Mouse (Mus musculus) T-helper 2 cell (primary cell): Measurements from ENCODE around the gene Acoxl.

Source experiments
- in situ Hi-C: fragments of 300-600 bp; cut with MboI, MseI; formaldehyde crosslinking; loops from one replicate; pipeline ENCODE4 v1.15.1; 2025; ENCODE audit warnings: high pct_unique_total_duplicates

The Acoxl gene

DNA sequence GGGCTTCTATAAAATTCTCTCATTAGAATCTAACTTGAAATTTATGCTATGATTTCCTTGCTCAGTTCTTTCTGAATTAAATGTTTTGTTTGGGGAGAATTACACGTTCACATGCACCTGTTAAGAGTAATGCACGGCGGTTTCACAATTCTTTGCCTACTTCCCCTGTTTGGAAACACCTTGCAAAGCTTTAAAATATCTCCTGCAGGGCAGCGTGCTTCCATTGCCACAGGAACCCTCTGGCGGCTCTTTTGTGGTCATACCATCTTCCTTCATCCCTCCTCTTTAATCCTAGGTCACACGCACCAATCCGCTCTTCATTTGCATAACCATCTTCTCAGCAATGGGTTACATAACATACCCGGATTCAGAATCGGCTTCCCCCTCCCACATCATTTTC is 272.9 kb downstream of the Acoxl start:
- in situ Hi-C loops, result no loop called here

DNA sequence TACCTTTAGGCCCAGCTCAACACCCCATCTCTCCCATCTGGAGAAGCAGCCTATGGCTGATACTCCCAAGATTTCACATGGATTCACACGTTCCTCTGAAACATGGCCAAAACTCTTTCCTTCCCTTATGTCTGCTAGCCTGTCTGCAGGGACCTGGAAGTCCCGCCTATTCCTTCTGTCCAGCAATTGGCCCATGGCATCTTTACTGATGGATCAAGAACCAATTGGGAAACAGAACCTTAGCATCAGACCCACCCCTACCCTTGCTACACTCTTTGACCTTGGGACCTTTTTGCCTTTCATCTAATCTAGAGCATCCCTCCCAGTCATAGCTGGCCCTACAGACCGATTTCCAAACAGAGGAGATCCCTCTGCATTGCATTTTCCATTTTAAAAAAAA is 275.9 kb downstream of the Acoxl start:
- in situ Hi-C loops, result no loop called here

DNA sequence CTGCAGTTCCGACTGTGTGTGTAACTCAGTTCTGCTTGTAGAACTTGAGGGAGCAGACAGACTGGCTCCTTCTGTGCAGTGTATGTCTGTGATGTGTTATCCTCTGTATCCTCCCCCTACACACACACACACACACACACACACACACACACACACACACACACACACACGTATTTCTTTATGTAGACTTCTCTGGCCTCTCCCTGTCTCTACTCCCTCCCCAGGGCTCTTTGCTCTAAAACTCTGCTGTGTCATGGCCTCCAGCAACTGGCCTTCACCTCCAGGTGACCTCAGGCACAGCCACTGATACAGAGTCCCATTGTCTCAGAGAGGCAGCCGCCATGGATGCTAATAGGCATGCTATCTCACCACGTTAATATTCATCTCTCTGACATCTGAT is 276.9 kb downstream of the Acoxl start:
- in situ Hi-C loops, result no loop called here

DNA sequence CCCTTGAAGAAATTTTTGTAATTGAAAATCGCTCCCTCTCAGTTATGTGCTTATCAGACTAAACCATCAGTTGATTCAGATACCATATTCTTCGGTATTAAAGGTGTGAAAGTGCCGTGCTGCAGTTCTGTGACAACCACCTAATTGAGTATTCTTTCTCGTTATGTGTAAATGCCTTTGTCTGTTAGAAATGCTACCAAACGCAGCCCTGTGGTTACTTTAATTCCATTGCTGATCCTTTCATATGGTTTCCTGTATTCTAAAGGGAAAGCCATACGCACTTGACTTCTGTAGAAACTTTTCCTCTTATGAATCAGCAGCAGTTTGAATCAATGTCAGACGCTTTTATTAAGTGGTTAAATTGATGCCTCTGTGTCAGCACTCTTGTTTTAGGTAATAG is 278.9 kb downstream of the Acoxl start:
- in situ Hi-C loops, result no loop called here

- in situ Hi-C loops, result no loop called here
Measured at GRCm38 (mm10) chr2:128118971-128119370, 280.3 kb downstream of the Acoxl start.

DNA sequence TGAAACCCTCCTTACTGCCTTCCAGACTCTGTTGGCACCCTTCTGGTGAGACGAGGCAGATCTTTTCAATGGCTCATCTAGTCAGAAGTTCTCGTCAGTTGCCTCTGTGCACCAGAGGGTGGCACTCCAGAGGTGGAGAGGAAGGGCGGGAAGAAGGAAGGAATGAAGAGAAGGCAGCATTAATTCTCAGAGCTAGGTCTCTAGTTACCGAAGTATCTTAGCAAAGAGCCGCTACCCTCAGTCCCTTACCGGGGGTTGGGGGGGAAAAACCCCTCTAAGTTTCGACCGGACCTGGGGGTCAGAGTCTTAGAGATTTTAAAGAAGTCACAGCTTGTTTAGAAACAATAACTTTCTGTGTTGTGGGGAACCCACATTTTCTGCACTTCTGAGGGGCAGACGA is 283.8 kb downstream of the Acoxl start:
- in situ Hi-C loops, result loop anchor here (5.0 kb wide), 2 partner anchors 235 to 270 kb away; no protein-coding TSS in a partner anchor

DNA sequence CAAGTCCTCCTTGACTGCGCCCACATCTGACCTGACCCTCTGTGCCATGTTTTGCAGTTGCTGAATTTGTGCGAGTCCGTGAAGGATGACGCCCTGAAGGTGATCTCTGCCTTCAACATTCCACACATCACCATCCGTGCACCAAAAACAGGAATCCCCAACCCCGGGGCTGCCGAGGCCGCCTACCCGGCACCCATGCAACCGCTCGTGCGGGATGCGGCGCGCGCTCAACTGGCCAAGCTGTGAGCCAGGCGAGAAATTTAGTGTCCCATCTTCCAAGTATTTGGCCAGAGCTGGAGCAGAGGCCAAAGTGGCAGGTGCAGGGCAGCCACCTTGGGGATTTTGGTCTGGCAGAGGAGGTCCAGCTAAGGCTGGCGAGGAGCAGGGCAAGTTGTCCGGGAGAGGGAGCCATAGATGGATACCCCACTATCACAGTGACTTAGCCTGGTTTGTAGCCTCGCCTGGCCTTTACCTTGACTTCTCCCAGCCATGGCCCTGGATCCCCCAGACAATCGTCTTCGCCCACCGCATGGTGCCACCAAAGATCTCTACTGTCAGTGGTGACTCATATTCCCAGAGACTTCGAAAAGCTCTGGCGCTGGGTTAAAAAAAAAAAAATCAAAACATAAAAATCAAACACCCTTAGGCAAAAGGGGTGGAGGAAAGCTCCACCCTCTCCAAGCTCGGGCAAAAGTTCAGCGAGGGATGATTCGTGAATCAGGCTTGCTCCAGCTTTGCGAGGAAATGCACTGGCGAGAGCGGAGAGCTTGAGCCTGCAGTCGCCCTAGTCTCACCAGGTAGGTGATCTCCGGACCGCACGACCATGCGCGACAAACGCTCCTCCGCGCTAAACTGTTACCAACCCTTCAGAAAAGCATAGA is 284.5 kb downstream of the Acoxl start:
- in situ Hi-C loops, result loop anchor here (5.0 kb wide), 2 partner anchors 236 to 269 kb away; no protein-coding TSS in a partner anchor

DNA sequence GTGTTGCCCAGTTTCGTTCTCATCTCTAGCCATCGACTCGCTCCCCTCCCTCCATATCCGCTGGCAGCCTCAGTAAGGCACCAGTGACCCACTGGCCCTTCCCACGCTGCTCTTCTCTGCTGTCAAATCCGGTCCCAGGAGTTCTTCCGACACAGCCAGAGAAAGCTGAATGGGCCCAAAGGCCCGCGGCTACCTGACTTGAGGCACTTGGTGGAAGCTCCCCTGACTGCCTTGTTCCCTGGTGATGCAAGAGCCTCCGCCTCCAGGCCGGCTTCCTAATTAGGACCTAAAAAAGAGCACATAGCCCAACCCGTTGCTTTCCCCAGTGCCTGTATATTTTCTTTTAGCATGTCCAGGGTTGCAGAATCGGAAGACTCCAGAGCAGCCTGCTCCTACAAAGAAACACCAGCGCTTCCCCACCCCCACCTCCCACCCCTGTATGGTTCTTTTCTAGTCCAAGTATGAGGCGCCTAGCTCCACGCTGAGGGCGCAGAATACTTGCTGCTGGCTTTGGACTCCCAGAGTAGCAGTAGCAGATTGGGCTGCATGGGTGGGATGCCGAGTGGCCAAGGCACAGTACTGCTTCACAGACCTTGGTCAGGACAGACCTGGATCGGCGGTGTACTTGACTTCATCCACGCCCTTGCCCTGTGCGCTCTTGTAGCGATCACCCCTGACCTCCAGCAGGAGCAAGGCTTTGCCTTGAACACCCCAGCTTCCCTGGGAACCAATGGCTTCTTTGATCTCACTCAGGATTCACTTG is 285.4 kb downstream of the Acoxl start:
- in situ Hi-C loops, result loop anchor here (5.0 kb wide), 2 partner anchors 237 to 268 kb away; no protein-coding TSS in a partner anchor

GRCm38 (mm10) chr2:128124693-128125092 is 286.0 kb downstream of the Acoxl start:
- in situ Hi-C loops, result loop anchor here (5.0 kb wide), 2 partner anchors 237 to 268 kb away; no protein-coding TSS in a partner anchor

DNA sequence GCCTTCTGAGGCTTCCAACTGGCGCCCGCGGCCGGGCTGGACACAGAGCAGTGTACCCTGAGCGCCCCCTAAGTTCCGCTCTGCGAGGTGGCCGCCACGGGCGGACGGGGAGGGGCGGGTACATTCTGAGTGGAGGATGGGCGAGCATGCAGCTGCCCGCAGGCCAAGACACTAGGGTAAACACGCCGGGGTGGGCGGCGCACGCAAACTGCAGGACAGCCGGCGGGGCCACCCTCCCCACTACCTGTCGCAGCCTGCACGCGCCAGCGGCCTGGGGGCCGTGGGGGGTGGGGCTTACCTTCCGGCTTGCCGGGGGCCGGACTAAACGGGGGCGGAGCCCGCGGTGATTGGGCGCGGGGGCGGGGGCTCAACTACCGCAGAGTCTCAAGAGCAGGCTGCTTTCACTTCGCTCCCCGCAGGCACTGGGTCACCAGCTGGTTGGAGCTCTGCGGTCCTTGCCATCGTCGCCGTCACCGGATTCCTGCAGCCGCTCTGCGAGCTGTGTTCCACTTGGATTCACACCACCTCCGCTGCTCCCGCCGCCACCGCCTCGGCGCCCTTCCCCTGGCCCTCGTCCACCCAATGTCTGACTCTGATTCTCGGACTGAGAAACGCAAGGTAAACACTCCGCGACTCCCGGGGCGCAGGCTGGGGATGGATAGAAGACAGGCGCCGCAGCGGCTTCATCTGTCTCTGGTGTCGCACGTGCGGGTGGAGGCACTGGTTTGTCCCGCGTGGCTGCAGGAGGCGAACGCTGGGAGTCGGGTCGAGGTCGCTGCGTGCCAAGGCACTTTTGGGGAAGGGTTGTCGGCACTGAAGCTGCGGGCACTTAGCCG is 287.2 kb downstream of the Acoxl start, which contains the start of gene Bcl2l11:
Gene Bcl2l11 (plus strand): TSS at position 404 of the 836 bp plus-strand sequence.
- in situ Hi-C loops, result no loop called here

DNA sequence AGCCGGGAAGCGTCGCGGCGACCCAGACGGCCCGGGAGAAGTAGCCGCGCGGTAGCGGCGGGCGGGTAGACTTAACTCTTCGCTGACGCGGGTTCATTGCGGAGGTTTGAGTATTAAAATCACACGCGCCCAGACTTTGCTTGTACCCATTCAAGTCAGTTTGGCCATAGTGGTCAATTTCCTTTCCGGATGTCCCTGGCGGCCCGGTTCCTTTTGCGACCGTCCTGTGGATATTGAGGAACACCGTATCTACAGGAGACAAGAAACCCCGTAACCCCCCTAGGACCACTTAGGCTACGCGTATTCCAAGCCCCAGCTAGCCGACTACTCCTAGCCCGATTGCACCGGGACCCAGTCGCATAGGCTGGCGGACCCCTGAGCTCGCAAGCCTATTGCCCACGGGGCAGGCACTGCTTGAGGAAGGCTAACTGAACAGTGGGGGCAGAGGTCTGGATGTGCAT is 287.9 kb downstream of the Acoxl start:
- in situ Hi-C loops, result no loop called here

- in situ Hi-C loops, result no loop called here
Measured at GRCm38 (mm10) chr2:128127121-128127671, 288.5 kb downstream of the Acoxl start.

DNA sequence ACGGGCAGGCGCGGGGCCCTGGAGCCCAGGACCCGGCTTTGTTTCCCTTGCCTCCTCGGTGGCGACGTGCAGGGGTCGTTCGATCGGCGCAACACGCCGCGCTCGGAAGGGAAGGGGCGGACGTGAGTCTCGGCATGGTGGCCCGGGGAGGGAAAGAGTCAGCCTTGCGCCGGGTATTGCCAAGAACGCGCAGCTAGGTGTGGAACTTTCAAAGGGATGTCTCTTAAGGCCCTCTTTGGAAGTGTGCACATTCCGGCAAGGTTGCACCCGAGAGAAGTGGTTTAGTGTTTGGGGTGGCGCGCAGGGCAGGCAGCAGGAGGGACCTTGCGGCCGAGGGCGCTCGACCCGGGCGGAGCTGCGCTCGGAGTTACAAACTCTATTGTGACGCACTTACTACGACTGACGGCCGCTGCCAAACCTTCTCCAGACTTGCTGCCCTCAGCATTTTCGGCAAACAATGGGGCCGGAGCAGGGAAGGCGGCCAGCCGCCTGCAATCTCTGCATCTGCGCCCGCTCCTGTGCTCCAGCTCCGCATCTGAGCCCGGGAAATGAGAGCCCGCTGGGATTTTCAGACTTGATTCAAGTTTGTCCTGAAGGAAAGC is 289.1 kb downstream of the Acoxl start:
- in situ Hi-C loops, result no loop called here

DNA sequence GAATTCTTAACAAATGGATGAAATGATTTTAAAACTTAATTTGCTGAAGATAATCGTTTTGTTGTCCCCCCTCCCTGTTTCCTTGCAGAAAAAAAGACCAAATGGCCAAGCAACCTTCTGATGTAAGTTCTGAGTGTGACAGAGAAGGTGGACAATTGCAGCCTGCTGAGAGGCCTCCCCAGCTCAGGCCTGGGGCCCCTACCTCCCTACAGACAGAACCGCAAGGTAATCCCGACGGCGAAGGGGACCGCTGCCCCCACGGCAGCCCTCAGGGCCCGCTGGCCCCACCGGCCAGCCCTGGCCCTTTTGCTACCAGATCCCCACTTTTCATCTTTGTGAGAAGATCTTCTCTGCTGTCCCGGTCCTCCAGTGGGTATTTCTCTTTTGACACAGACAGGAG is 289.9 kb downstream of the Acoxl start:
- in situ Hi-C loops, result no loop called here

DNA sequence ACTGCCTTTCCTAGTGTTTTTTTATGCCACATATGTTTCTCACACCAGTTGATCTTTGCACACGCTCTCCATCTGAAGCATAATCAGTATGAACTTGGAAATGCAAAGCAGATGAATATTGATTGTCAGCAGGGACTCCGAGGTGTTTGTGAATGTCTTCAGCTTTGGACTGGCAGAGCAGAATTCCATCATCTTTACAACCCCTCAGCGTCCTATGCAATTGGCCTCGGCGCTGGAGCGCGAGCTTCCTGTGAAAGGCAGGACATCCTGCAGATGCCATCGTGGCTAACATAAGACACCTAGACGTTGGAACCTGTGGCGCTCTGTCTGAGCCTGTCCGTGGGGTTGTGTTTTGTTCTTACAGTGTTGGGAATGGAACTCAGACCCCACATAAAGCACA is 292.8 kb downstream of the Acoxl start:
- in situ Hi-C loops, result no loop called here

DNA sequence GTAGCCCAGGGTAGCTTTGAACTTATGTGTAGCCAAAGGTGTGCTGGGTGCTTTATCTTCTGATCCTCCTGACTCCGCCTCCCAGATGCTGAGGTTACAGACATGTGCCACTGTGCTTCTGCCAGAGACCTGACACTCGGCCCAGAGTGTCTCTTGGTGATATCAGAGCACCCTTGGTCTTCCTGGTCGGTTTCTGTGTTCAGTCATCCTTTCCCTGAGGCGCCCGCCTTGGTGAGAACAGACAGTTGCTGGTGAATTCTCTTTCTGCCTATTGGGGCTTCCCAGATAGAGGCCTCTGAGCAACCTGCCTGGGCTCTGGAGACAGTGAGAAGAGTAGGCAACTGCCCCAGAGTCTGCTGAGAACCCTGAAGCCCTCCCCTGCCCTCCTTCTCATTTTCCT is 294.0 kb downstream of the Acoxl start:
- in situ Hi-C loops, result no loop called here

DNA sequence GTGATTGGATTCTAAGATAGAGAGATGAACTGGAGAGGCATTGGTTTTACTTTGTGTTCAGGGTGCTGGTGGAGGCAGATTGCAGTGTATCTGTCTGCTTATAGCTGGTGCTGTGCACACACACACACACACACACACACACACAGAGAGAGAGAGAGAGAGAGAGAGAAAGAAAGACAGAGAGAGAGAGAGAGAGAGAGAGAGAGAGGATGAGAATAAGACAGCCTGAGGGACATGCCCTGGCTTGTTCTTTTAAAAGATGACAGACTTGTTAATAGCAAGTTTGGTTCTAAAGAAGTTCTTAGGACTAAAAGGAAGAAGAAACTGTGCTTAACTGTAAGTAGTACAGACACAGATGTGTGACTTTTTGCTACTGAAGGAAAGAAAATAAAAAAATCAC is 295.2 kb downstream of the Acoxl start:
- in situ Hi-C loops, result no loop called here

- in situ Hi-C loops, result no loop called here
Measured at GRCm38 (mm10) chr2:128134474-128134873, 295.8 kb downstream of the Acoxl start.

DNA sequence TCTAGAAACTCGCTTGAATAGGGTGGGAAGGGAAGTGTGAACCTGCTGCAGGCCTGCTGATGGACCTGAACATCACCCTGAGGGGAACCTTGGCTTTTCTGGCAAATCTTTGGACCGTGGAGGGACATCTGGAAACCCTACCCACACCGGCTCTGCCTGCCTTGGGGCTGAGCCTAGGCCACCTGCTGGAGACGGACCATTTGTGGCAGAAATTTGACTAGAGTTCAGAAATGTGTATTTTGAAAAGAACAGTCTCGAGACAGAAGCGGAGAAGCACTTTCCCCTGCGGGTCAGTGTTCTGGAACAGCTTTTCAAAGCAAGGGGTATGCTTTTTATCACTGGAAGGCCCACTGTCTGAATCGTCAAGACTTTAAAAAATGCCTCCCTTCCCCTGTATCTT is 296.3 kb downstream of the Acoxl start:
- in situ Hi-C loops, result no loop called here

GRCm38 (mm10) chr2:128136769-128137433 is 298.2 kb downstream of the Acoxl start:
- in situ Hi-C loops, result no loop called here
